Mouse (Mus musculus) lung, postnatal 0 days (tissue): Measurements from ENCODE around the gene Galr3.

Experiments
- CTCF ChIP-seq: IDR thresholded peaks from 2 replicates; pipeline ENCODE4 v1.5.1; 2016; ENCODE audit warnings: antibody characterized with exemption, mild to moderate bottlenecking
- EP300 ChIP-seq: IDR thresholded peaks from 2 replicates; pipeline ENCODE4 v1.6.1; 2016; ENCODE audit warnings: antibody characterized with exemption, mild to moderate bottlenecking, control low read depth

GRCm38 (mm10) chr15:79009734-79010133 lies 32.0 kb upstream of the Galr3 start:
- TF ChIP-seq CTCF (no peak), EP300 (no peak)
